Mouse (Mus musculus) adrenal gland (tissue): ENCODE measurements around the gene Ehmt2.

Experiments
- intact Hi-C: fragments of 180-260 bp; cut with DNase I; formaldehyde crosslinking; loops from one replicate; pipeline ENCODE4 v1.15.1; 2025
- long read RNA-seq, 2 experiments: library from polyadenylated mRNA; unstranded; transcript quantifications; one replicate each; pipeline ENCODE4 v2.0.0; 2020; ENCODE audit warnings: borderline replicate concordance in 1 of 2; ENCODE audit not compliant: insufficient replicate concordance in 1 of 2

The Ehmt2 gene
- long read RNA-seq, experiment 1, partial matches to known transcripts = 12 of 16 reads
- long read RNA-seq, experiment 1, other reads (novel, unspliced or antisense) = 3 of 16 reads
- long read RNA-seq, experiment 2, partial matches to known transcripts = 17 of 20 reads
- long read RNA-seq, experiment 2, other reads (novel, unspliced or antisense) = 2 of 20 reads

DNA sequence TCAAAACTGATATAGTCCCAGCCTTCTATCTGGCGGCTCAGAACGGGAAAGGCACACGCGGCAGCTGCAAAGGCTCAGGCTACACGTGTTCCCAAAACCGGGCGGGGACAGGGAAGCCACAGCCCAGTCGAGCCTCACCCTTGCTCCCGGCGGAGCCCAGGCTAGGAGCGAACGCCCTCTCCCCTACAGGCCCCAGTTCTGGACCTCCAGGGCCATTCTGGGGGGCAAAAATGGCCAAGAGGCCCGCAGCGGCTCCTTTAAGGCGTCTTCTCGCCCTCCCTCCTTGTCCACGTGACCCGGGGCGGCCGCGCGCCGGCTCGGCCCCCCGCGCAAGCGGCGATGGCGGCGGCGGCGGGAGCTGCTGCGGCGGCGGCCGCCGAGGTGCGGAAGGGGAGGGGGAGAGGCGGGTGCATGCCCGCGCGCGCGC lies at the start of gene Ehmt2, which contains the start of gene C2:
Ehmt2 (plus strand) TSS at position 310 of the 427 bp plus-strand sequence.
C2 (minus strand) TSS at position 106 of the 427 bp plus-strand sequence.
- intact Hi-C loops = loop anchor here (5.0 kb wide), 1 partner anchor 41 kb away; no protein-coding TSS in a partner anchor

DNA sequence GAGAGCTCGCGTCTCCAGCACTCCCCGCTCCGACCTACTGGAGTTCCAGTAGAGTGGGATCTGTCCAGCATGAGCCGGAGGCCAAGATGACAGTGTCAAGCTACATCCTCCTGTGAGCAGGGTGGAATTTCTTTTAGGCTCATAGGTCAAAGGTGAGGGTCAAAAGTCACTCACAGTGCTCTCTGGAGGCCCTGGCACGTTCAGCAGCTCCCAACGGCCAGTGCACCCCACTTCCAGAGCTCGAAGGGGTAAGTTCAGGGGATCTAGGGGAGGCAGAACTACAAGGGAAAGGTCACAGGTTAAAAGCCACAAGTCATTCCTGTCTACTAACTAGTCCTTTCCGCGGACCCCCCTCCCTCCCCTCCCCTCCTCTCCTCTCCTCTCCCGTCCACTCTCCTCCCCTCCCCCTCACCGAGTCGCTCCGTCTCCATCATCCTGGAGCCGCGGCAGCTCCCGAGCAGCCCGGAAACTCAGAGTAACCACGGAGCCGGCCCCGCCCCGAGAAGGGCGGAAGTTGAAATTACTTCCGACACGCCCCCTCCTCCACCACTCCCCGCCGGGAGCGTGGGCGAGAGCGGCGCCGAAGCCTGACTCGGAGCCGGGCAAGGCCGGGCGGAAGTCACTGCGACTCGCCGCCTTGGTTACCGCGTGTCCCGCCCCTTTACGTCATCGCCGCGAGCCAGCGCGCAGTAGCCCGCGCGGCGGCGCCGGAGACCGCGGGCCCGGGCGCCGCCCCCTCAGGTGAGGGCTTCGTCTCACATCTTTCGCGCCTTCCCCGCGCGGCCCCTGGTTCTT lies 48.4 kb upstream of the Ehmt2 start, which contains the start of the genes Skiv2l and Nelfe:
Skiv2l (minus strand) TSS at position 489 of the 795 bp plus-strand sequence.
Nelfe (plus strand) TSS at position 670 of the 795 bp plus-strand sequence.
- intact Hi-C loops = no loop called here

- intact Hi-C loops = no loop called here
Measured at GRCm38 (mm10) chr17:34850517-34851125, 47.6 kb upstream of the Ehmt2 start.

- intact Hi-C loops = no loop called here
Measured at GRCm38 (mm10) chr17:34853511-34853910, 44.8 kb upstream of the Ehmt2 start.

DNA sequence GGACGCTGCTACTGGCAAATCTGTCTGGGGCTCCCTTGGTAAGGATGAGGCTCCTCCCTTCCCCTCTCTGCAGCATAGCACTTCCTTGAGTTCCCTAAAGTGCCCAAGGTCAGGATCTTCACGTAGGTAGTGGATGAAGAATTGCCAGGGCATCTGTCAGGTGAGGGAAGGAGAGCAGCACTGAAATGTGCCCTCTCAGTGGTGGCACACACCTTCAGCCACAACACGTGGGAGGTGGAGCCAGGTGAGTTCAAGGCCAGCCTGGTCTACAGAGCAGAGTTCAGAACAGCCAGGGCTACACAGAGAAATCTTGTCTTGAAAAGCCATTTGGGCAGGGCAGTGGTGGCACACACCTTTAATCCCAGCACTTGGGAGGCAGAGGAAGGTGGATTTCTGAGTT lies 43.5 kb upstream of the Ehmt2 start:
- intact Hi-C loops = loop anchor here (5.0 kb wide), 2 partner anchors 43 to 58 kb away; partner anchors contain the start of genes C2, Ehmt2 and Slc44a4

GRCm38 (mm10) chr17:34855825-34856224 lies 42.4 kb upstream of the Ehmt2 start:
- intact Hi-C loops = loop anchor here (5.0 kb wide), 2 partner anchors 41 to 56 kb away; partner anchors contain the start of genes C2, Ehmt2 and Slc44a4

- intact Hi-C loops = loop anchor here (5.0 kb wide), 2 partner anchors 39 to 54 kb away; partner anchors contain the start of genes C2, Ehmt2 and Slc44a4
Measured at GRCm38 (mm10) chr17:34858670-34859069, 39.6 kb upstream of the Ehmt2 start.

DNA sequence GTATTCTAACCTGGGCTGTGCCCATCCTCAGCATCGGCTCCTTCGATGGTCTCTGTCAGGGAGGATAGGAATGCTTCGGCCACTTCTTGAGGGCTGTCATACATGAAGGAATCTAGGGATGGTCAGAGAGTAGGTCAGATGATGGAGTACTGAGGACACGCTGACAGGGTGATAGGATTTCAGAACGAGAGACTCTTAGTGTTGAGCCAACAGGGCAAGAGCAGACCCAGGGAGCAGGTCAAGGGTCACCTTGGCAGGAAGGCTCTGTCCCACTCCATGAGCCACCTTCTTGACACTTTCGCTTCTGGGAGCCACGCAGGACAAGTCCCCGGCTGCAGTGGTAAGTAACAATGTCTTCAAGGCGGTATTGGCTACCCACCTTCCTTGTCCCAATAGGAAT lies 37.8 kb upstream of the Ehmt2 start:
- intact Hi-C loops = no loop called here

DNA sequence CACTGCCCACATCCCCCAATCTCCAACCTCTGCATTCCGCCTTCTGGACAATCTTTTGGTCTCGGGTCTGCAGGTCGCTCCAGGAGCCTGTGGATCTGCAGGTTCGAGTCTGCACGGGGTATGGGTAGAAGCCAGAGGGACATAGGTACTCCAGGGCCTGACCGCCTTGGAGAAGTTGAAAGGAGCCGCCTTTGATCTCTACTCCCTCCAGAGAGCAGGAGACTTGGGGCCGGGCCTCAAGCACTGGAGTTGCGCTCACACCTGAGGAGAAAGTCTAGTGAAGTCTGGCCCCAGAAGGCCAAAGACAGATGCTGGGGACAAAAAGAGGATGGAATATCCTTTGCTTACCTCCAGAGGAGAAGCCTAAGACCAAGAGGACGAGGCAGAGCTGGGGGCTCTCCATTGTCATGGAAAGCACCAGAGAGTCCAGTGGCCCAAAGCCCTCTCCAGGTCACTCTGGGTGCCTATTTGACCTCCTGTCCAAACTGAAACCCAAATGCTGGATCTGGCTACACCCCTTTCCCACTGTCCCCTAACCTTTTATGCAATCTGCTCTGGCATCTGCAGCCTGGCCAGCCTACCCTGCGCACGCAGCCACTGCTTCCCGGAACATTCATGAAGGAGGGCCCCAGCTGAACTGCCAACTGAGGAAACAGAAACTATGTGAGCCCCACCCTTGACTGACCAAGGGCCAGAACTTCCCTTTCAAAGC lies 36.4 kb upstream of the Ehmt2 start:
- intact Hi-C loops = no loop called here

DNA sequence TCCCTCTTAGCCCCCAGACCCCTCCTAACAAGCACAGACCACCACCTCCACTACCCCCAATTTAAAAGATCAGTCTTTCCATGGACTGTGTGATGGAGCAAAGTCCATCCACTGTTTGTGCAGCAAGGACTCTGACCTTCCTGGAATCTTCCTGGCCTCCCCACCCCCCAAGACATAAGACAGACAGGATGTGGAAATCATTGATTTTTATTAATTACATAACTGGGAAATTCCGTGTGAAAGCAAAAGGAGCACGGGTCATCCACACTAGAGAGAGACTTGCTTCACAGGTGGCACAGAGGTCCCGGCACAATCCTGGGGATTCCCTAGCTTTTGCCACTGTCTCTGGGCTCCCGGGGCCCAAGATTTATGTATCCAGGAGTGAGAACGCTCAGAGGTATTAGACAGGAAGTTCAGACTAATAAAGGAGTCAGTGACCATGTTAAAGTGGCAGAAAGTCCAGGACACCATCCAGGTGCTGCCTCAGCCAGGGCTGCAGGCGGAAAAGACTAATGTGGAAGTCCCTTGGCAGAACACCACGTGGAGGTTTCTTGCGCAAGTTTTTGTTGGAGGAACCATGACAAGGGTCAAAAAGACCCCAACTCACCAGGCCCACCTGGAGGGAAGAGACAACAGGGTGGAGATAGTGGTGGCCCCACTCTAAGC lies 35.7 kb upstream of the Ehmt2 start, which contains the start of gene Cfb:
Cfb (minus strand) TSS at position 103 of the 666 bp plus-strand sequence.
- intact Hi-C loops = no loop called here

DNA sequence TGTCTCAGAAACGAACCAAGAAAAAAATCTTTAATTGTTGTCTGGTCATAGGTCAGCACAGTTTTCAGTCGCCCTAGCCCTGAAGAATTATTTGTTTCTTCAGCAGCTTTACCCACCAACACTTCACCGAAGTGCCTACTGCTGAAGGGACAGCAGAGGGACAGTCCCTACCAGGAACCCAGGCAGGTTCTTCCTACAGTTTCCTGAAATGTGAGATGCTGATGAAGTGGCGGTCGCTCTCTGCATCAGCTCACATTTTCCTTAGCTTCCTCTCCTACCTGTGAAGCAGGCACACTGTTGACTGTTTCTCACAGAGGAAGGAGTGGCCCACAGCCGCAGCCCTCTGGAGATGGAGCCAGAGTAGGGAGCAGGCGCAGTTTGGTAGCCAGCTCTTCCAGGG lies 32.3 kb upstream of the Ehmt2 start:
- intact Hi-C loops = no loop called here

DNA sequence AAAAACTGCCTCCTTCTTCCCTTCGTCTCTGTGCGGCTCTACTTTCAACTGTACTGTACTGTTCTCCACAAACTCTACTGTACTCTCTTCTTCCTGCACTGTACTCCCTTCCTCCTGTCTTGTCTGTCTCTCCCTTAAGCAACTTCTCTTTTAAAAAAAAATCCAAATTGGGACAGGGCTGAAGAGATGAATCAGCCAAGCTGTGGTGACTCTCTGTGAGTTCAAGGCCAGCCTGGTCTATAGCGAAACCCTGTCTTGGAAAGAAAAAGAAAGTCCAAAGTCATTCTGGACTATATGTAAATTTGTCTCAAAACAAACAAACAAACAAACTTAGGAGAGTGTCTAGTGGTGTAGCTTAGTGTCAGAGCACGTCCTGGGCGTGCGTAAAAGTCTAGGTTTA lies 23.9 kb upstream of the Ehmt2 start:
- intact Hi-C loops = no loop called here

- intact Hi-C loops = no loop called here
Measured at GRCm38 (mm10) chr17:34879336-34879879, 18.9 kb upstream of the Ehmt2 start, which contains the start of gene Zbtb12. Zbtb12 (plus strand) TSS chr17:34879483.

DNA sequence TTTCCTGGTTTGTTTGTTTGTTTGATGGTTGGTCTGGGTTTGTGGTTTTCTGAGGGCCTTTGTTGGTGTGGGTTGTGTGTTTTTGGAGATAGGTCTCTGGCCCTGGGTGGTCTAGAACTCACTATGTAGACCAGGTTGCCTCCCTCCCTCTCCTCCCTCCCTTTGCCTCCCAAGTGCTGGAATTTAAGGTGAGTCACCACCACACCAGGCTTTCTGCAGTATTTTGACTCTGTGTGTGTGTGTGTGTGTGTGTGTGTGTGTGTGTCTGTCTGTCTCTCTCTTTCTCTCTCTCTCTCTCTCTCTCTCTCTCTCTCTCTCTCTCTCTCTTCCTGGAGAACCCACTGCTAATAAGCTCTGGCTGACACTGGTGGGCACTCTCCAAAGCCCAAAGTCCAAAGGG lies 17.1 kb upstream of the Ehmt2 start:
- intact Hi-C loops = no loop called here

DNA sequence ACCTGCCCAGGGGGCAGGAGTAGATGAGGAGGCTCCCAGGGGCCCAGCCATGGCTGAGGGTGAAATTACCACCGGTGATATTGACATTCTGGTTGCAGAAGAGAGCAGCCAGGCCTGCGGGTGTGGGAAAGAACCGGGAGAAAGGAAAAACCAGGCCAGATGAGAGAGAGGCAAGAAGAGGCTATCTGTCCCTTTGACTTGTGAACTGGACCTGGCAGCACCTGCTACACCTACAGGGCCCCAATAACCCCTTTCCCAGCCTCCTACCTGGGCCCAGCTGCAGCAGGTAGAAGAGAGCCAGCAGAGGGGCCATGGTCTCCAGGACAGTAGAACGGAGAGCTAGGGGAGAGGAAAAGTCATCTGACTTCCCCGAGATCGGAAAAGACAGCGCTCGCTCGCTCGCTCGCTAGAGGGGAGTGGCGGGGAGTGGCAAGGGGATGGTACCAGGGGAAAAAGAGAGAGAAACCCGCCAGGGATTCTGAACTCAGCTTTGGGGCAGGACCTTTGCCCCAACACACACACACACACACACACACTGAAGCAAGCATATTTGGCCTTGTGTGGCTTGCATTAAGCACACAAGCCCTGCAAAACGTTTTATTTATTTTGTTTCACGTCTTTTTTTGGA lies 16.5 kb upstream of the Ehmt2 start, which contains the start of gene Gm20547:
Gm20547 (minus strand) TSS at position 360 of the 628 bp plus-strand sequence.
- intact Hi-C loops = no loop called here

- intact Hi-C loops = no loop called here
Measured at GRCm38 (mm10) chr17:34883332-34883731, 14.9 kb upstream of the Ehmt2 start.

- intact Hi-C loops = no loop called here
Measured at GRCm38 (mm10) chr17:34884704-34885103, 13.6 kb upstream of the Ehmt2 start.

DNA sequence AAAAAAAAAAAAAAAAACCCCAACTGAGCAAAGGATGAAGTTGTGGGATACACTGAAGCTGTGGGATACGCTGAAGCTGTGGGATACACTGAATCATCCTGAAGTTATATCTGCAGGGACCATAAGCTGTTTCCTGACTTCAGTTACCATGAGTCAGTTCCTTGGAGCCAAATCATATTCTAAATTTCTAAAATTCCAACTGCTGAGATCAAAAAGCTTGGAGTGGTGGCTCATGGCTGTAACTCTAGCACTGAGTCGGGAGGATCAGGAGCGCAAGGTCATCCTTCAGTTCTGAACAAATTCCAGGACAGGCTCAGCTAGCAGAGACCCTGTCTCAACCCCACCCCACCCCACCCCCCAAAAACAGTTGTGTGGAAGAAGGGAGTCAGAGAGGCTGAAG lies 12.7 kb upstream of the Ehmt2 start:
- intact Hi-C loops = no loop called here

GRCm38 (mm10) chr17:34887942-34888341 lies 10.3 kb upstream of the Ehmt2 start:
- intact Hi-C loops = no loop called here
